Mouse (Mus musculus) E14TG2a.4 (cell line): ENCODE measurements around the gene Tead1.

ENCODE experiments used
- CTCF ChIP-seq: conservative IDR thresholded peaks from 2 replicates; pipeline ENCODE4 v1.5.1; 2014; ENCODE audit warnings: low read length
- NANOG ChIP-seq: IDR thresholded peaks from 2 replicates; pipeline ENCODE4 v1.6.1; 2014; ENCODE audit warnings: borderline replicate concordance, low read length, mixed read lengths
- POU5F1 ChIP-seq: IDR thresholded peaks from 2 replicates; pipeline ENCODE4 v1.6.1; 2014; ENCODE audit warnings: low read length, borderline replicate concordance

DNA sequence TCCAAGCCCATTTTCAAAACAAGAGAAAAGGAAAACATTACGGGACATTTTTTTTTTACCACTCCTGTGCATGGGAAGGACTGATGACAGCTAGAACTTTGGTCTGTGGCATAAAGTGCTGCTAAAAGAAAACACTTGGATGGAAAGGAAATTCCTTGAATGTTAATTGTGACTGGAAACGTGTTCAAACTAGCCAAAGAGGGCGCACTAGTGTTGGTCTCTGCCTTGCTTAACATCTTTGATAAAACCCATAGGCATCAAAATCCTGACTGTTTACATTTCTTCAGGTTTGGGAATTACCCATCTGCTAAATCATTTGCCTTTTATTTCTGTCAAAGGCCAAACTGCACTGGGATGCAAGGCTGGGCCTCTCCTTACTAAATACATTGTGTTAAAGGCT, 276.8 kb downstream of the Tead1 start:
- no peak for TF ChIP-seq CTCF
- no peak for TF ChIP-seq NANOG
- no peak for TF ChIP-seq POU5F1
